Mouse (Mus musculus): Measurements from ENCODE around the gene Gm10663.

Gm10663 gene

DNA sequence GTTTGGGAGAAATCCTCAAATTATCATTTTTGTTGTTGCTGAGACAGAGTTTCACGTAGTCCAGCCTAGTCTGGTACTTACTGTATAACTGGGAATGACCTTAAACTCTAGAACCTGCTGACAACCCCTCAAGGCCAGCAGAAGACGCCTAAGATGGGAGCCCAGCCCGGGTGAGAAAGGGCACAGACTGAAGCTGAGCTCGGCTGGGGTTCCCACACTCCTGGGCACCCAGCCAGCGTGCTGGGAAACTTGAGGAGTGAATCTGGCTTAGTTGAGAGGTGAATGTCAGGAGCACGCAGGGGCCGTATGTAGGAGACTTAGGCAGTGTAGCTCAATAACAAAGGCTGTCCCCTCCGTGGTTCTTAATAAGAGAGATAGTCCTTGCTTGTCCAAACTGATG is 12.9 kb downstream of the Gm10663 start:
- DNase-seq (ENCODE audit: low read depth), result no peak

DNA sequence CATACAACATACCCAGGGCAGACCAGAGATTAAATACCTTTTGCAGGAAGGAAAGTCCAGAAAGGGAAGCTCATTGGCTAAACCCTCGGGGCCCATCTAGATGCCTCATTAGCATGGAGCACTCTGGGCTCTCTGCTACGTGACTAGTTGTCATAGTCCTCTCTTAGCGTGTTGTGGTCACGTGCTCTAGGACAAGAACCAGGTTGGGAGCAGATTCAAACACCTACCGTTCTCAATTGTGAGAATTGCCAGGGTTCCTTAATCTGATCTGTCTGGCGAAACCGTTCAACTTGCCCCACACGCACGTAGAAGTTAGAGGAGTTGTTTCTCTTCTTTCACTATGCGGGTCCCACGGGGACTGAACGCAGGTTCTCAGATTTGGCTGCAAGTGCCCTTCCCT is 13.3 kb downstream of the Gm10663 start:
- no peak for DNase-seq (ENCODE audit: low read depth)

DNA sequence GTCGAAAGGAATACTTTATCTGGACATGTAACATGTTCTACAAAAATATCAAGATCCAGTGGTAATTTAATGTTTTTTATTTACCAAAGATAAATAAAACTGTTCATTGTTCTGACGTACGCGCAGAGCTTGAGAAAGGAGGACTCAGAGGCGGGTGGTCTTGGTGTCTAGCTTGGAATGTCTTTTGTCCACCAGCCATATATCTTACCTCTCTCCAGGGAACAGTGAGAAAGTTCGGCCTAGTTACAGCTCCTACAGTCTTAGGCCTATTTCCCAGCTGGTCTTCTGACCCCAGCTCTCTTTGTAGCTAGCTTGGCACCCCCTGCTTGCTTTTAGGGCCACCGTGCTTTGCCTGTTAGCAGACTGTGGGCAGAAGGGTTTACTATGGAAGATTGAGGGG is 14.9 kb downstream of the Gm10663 start:
- DNase-seq (ENCODE audit: low read depth), result no peak

DNA sequence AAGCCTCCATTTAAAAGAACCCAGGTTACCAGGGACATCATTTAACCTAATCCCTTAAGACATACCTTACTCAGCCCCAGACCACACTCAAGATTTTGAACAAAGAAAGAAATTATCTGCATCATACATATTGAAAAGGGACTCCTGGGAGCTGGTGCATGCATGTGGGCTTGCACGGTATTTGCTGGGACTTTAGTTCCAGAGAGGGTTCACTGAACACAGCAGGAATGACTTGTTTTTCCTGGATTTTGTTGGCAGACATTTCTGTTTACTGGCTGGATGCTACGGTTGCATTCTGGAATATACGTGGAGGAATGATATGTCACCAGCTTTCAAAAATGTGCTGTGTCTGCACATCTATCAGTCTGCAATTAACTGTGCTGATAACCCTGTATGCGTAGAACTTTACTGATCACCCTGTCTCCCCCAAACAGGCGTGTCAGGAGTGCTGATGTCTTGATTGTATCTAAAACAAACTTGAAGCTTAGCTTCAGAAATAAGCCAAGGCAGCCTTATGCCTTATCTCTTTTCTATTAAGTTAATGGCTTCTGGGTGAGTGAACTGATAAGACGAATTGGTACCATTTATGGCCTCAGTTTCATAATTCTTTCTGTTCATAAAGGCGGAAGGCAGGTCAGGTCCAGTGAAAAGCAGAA is 23.1 kb downstream of the Gm10663 start:
- DNase-seq (ENCODE audit: low read depth), result no peak

DNA sequence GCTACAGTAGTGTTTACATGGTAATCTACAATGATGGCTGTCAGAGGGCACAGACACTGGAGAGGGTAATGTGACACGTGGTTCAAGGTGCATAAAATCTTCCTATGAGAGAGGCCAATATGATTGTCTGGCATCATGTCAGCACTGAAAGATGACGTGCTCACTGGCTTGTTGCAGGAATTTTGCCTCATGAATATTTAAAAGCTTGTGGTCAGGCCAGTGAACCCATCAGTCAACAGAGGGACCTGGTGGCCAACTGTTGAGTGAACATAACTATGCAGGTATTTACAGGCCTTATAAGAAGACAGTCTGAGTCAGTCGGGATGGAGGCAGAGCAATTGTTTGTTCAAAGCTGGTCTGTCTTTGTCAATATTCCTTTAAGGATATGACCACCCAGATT is 24.9 kb downstream of the Gm10663 start:
- no peak for DNase-seq (ENCODE audit: low read depth)

DNA sequence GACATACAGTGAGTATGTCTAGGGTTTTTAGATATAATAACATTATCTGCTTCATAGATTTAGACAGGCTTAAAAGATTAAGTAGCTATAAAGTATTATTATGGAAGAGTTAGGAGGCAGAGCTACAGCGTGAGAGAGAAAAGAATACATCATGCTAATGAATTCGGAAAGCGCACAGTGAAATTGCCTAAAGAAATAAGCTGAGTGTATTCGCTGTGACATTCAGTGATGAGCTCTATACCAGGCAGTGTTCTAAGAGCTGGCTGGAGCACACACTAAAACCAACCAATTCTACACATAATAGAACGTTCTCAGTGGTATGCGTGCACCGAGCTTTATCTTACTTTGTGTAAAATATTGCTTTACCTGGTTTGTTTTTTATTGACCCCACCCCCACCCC is 28.8 kb downstream of the Gm10663 start:
- DNase-seq (ENCODE audit: low read depth), result no peak

DNA sequence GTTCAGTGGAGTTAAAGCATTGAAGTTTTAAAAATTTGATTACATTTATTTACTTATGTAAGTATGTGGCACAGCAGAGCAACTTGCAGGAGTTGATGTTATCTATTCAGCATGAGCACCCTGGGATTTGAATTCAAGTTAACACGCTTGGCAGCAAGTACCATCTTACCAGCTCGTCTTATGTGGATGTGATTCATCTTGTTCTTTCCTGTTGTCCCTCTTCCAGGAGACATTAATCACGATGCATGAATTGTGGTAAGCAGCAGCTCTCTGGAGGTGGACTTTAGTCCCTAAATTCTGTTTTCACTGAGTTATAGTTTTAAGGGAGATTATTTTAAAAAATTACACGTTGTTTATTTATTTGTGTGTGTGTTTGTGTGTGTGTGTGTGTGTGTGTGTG is 29.2 kb downstream of the Gm10663 start:
- DNase-seq (ENCODE audit: low read depth), result no peak

DNA sequence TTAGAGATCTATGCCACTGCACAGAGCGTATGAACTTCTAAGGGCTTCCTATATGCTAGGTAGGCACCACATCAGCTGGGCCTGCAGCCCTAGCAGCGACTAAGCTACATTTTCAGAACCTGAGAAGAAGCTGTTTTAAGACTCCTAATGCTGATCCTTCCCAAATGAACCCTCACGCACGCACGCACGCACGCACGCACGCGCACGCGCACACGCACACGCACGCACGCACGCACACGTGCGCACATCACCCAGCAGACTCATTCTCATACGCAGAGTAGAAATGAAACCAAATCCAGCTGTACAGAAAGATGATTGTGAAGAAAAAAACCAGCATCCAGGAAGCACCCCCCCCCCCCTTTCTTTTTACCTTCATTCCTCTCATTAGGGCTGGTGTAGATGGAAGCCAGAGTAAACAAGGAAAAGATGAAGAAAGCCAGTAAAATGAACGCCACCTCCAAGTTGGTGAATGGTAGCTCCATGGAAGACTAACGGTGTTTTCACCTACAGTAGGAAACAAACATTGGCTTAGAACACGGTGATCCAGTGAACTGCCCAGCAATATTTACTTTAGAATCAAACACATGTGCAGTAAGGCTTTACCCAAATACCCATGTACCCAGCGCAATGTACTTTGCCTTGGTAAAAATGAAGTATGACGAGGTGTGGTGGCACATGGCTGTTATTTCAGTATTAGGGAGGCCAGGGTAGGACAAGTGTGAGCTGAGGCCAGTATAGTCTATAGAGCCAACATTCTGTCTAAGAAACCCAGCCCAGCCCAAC is 33.3 kb downstream of the Gm10663 start:
- no peak for DNase-seq (ENCODE audit: low read depth)

DNA sequence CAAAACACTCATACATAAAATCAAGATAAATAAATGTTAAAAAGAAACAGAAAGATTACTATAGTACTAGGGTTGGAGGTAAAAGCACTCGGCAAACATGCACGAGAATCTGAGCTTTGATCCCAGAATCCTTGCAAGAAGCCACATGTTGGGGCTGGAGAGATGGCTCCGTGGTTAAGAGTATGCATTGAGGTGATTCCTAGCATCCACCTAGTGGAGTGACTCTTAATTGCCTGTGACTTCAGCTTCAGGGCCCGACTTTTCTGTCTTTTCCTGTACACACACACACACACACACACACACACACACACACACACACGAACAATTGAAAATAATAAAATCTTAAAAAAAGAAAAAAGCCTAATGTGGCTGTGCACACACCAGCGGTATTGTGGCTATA is 34.1 kb downstream of the Gm10663 start:
- DNase-seq (ENCODE audit: low read depth), result no peak

DNA sequence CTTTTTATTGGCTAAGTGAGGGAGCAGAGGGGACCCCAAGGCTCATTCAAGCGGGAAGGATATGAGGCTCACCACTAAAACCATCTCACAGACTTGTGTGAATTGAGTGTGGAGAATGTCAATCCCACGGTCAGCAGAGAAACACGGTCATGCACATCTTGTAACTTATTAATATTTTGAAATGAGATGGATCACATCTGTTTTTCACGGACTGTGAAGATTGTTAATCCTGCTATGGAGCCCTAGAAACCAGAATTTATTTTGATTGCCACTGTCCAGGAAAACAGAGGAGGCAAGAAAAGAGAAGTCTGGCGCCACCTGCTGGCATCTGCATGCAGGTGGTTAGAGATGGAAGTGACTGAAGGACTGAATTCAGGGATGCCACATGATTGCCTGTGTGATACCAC is 35.5 kb downstream of the Gm10663 start:
- DNase-seq (ENCODE audit: low read depth), result peak; percentile 45

DNA sequence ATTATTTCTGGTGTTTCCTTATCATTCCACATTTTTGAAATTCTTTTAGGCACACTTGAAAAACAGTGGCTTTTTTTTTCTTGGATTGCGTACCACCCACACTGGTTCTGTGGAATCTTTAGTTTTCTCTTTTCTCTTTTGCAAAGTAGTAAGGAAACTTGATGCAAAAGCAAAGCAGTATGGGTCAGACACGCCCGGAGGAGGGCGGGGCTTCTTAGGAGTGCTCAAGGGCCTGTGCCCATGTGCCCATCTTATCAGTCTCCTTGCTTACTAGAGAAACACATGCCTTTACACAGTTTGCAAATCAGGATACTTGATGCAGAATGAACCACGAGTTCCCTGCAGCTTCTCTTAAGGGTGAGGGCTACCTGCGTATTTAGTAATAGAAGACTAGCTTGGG is 37.3 kb downstream of the Gm10663 start:
- DNase-seq (ENCODE audit: low read depth), result no peak

DNA sequence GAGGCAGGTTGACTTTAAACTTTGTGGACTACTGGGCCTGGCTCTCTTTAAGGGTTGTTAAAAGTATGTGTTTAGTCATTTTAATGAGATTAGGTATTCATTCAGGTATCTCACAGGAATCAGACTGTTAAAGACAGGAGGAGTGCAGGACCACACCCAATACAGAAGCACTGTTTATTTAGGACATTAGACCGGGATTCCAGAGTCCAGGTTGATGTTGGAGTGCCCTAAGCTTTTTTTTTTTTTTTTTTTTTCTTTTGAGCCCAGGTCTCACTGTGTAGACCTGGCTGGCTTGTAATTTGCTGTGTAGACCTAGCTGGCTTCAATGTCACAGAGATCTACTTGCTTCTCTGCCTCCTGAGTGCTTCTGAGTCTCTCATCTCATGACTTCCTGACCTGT is 51.2 kb downstream of the Gm10663 start:
- no peak for DNase-seq (ENCODE audit: low read depth)

DNA sequence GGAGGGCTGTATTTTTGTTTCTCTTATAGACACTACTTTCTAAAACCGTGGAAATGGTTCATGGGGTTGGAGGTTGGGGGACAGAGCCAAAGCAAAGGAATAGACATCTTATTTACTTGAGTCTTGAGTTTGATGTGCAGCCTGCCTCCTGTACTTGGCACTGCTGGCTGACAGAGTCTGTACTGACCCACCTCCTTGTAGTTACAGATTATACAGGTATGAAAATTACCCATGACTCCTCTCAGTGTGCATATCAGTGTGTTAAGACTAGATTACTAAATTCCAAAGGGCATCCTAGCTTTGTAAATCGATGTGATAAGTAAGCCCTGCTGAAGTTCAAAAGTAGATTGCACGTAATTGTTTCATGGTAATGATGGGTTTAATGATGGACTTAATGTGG is 51.6 kb downstream of the Gm10663 start:
- no peak for DNase-seq (ENCODE audit: low read depth)
